Mouse (Mus musculus) cortical plate, adult 2 months (tissue): ENCODE measurements at regions not wholly inside any gene's neighbourhood (a gene's known extent, or its start where the extent isn't known, plus 50 kb on each side); places are given as distances from the start of the nearest gene placed in this dataset.
A peak's percentile ranks its signal among the peaks of the same experiment; 100 is the strongest.

Source experiments
- H3K27ac ChIP-seq: fragments of 200-500 bp; 2 replicates; pipeline ENCODE4 v1.5.1; 2012; ENCODE audit warnings: low read length, control low read depth, inconsistent platforms; ENCODE audit not compliant: insufficient read depth
- H3K4me1 ChIP-seq: fragments of 200-500 bp; 2 replicates; pipeline ENCODE4 v1.6.1; 2011; ENCODE audit warnings: low read length; ENCODE audit not compliant: control insufficient read depth, insufficient read depth
- H3K4me3 ChIP-seq: fragments of 200-500 bp; 2 replicates; pipeline ENCODE4 v1.5.1; 2011; ENCODE audit warnings: mild to moderate bottlenecking, low read length, control low read depth; ENCODE audit not compliant: insufficient read depth
- CTCF ChIP-seq: fragments of 200-500 bp; IDR thresholded peaks from 2 replicates; pipeline ENCODE4 v1.5.1; 2011; ENCODE audit warnings: mild to moderate bottlenecking, control low read depth, low read length; ENCODE audit not compliant: insufficient read depth; ENCODE audit errors: extremely low read depth
- POLR2A ChIP-seq: fragments of 200-500 bp; IDR thresholded peaks from 2 replicates; pipeline ENCODE4 v1.6.1; 2011; ENCODE audit warnings: mild to moderate bottlenecking, low read length, control low read depth; ENCODE audit not compliant: insufficient read depth; ENCODE audit errors: extremely low read depth

DNA sequence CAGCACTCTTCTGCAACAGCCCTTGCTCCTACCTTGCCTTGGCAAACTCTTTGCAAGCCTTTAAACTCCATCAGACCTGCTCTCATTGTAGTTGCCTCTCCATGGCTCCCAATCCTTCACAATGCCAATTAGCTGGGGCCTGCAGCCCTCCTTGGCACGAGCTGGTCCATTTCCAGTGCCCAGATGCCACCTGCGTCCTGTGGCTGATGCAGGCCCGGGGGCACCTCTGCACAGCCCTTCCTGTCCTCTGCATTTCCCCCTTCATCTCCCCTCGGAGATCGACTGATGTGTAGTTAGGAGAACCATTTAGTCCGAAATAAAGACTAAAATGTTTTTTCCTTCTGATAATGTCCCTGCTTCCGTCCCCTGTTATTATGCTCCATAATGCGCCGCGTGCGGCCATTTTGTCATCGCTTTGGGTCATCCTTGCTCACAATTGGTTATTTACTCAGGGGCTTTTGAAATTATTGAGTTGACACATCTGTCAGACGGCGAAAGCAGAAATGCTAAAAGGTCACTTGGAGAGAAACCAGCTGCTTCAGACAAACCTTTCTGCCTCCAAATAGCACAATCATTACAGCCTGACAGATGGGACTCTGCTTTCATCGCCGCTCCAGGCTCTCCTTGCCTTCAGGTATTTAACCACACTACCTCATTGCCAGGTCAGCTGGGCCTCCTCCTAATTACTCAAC, 250.0 kb upstream of the Fam92a start:
- no peak overlapping the region for H3K4me3 ChIP-seq
- no peaks in the 10 kb centered on the region for H3K4me1 ChIP-seq
- no peak overlapping the region for H3K27ac ChIP-seq
- TF ChIP-seq CTCF (no peak), POLR2A (no peak)

DNA sequence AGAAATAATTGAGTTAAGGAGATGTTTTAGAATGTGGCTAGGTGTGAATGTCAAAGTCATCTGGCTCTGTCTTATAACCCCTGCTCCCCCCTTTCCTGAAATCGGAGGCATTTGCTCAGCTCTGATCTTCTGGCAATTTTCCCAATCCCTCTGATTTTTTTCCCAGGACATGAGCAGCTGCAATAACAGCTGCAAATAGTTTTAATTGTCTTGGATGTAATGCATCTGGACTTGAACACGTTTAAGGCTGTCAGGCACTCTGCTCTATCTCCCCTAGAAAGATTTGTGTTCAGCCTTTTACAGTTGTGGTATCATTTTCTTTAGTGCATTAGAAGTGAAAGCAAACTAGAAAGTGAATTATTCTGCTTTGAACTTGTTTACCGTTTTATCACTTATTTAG, 246.3 kb upstream of the Fam92a start:
- Histone ChIP-seq H3K4me1 (no peaks in the 10 kb centered on the region), H3K27ac (no peak overlapping the region), H3K4me3 (no peak overlapping the region)
- TF ChIP-seq POLR2A (no peak), CTCF (no peak)

DNA sequence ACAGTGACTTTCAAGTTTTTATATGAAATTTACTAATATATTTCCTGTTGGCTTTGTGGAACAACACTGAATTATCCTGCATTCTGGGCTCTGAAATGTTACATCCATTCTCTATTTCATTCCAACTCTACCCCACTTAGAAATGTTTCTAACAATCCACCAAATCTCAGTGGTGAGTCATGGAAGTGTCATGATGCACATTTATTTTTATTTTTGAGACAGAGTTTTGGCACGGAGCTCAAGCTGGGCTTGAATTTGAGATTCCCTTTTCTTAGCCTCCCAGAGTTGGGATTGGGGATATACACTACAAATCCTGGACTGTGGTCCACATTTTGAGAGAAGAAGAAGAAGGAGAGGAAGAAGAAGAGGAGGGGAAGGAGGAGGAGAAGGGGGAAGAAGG, 223.5 kb upstream of the Fam92a start:
- Histone ChIP-seq H3K4me1 (no peaks in the 10 kb centered on the region), H3K27ac (no peak overlapping the region), H3K4me3 (no peak overlapping the region)
- TF ChIP-seq CTCF, result no peak
- TF ChIP-seq POLR2A, result no peak

DNA sequence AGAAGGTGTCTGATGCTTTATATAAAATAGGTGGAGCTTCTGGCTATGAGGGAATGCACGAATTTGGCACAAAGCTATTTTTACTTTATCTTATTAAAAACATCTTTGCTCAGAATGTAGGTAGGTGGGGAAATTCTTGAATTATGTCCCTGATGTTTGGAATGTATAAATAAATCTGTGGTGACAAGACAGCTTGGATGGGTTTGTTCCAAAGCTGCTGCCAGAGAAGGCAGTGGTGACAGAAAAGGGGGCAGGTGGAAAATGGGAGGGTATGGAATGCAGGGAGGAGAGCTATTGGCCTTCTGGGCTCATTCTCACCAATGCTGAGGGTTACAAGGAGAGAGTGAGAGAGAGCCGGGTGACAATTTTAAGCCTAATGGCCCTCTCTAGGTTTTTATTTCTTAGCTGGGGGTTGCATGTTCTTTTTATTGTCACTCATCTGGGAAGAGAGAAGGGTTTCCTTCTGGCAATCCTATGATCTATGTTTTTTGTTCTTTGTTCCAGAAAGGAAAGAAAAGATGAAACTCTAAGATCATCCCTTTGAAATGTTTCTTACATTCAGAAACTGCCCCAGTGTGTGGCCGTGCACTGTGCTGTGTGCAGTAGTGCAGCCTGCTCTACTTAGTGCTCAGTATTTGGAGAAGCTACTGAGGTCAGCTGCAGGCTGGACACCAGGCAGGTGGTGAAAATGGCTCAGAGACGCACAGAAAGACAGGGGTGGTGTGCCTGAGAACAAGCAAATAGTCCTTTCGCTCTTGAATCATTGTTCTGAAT, 205.2 kb upstream of the Fam92a start:
- TF ChIP-seq CTCF (no peak), POLR2A (no peak)
- Histone ChIP-seq H3K27ac (peak overlapping the region; percentile 12; the same call in 1 of the 2 replicates), H3K4me1 (peaks cover 4% of the 10 kb centered on the region; the same call in 1 of the 2 replicates), H3K4me3 (no peak overlapping the region)

DNA sequence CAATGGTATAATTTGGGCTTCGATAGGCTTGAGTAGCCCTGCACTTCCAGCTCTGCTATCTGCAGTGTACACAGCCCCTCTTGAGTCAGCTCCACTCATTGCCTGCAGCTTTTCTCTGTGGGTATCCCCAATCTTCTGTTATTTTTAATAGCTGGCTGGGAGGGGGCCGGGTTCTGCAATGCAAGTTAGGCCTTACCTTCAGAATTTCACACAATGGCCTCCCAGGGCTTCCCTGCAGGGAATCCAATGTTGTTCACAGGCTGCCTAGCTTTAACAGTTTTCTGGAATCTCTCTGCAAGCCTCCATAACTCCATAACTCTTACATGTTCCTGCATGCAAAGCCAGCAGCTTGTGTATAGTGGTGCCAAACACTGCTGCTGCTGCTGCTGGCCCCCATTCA, 197.7 kb upstream of the Fam92a start:
- TF ChIP-seq CTCF (no peak), POLR2A (no peak)

DNA sequence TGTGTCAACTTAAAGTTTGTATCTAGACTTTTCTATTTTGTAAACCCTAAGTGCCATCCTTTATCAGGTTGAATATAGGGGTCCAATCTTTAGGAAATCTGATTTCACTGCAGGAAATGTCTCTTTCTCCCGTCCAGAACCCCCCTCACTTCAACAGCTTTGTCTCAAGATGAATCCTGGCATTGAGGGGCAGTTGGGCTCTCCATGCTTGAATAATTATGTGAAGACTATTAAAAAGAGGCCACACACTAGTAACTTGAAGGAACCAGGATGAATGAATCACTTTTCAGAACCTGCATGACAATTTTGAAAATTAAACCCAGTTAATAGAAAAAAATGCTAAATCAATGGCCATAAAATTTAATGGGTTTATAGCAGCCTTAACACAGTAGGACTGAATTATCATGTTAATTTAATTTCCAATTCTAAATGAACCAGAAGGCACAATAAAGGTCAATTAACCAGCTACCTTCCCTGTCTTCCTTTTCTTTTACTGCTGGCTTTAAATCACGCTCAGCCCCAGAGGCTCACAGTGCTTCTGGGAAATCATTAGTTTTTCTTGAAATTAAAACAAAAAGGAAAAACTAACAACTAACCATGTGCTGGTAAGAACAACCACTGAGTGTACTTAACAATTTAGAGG, 185.3 kb upstream of the Fam92a start:
- no peak for TF ChIP-seq POLR2A
- TF ChIP-seq CTCF, result no peak
- H3K4me3 ChIP-seq, result no peak overlapping the region
- no peaks in the 10 kb centered on the region for H3K4me1 ChIP-seq
- no peak overlapping the region for H3K27ac ChIP-seq

More for the DNA sequence above, 197.7 kb upstream of the Fam92a start:
- Histone ChIP-seq H3K27ac (no peak overlapping the region), H3K4me1 (no peaks in the 10 kb centered on the region), H3K4me3 (no peak overlapping the region)

DNA sequence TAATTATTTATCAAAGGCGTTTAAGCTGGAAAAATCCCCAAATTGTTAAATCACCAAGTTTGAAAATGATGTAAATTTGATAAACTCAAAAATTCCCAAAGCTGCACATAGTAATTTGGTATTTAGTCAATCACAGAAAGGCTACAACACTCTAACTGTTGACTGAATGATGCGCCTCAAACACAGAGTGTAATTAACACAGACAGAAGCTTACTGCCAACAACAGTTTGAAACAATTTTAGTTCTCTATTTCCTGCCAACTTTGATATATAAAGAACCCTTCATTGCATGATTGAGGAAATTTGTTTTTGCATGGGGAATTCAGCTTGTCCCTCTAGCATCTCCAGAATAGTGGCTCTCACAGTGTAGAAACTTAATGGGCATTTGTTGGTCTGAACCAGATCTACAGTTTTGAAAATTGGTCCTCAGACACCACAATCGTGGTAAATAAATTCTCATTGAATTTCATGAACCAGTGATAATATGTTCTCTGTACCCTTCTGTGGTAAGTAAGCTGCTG, 181.6 kb upstream of the Fam92a start:
- no peak overlapping the region for H3K27ac ChIP-seq
- no peaks in the 10 kb centered on the region for H3K4me1 ChIP-seq
- TF ChIP-seq POLR2A (no peak), CTCF (no peak)
- H3K4me3 ChIP-seq, result no peak overlapping the region

DNA sequence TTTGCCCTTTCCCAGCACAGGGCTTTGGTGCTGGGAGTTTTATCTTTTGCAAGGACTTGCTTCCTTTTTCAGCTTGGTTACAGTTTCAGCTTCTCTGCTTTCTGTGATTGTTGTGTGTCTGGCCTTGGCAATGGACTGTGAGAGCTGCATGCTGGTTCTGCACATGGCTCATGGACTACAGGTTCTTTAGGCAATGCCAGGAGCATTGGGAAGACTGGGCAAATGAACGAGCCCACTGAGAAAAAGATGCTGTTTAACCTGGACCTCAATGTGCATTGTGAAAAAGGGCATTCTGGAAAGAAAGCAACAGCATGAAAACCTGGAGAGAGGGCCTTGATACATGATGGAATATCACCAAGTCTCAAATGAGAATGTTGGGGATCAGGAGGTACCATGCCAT, 167.4 kb upstream of the Fam92a start:
- TF ChIP-seq POLR2A (no peak), CTCF (no peak)
- Histone ChIP-seq H3K27ac (no peak overlapping the region), H3K4me3 (no peak overlapping the region), H3K4me1 (peaks cover 4% of the 10 kb centered on the region)

DNA sequence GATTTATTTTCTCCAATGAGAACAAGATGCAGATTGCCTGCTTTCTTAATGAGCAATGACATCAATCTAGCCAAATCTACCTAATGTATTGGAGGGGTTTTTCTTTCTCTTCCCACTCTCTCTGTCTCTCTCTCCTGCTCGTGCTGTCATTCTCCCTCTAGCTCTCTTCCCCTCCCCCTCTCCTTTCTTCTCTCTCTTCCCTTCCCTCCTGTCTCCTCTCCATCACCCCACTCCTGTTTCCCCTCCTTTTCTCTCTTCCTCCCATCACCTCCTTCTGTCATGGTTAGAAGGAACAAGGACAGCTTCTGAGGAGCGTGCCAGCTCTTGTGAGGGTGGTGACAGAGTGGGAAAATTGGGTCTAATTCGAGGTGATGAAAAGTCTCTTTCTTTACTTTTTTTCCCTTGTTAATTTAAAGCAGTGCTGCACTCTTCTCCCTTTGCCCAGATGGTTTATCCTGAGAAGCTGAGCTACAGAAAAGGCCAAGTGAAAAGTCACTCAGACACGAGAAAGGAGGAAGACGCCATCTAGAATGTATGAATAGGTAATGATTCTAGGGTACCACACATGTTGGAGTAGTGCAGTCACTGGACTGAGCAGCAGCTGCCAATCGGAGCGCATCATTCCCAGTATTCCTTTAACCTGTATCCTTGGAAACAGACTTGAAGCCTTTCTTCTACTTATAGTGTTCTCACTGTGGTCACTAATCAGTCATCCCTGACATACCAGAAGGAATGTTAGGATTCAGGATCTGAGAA, 163.2 kb upstream of the Fam92a start:
- TF ChIP-seq CTCF (no peak), POLR2A (no peak)
- Histone ChIP-seq H3K27ac (no peak overlapping the region), H3K4me1 (peaks cover 4% of the 10 kb centered on the region), H3K4me3 (no peak overlapping the region)
